Comparison of ENCODE assay signal across 28 mouse cellular contexts in the genomic region with DNA sequence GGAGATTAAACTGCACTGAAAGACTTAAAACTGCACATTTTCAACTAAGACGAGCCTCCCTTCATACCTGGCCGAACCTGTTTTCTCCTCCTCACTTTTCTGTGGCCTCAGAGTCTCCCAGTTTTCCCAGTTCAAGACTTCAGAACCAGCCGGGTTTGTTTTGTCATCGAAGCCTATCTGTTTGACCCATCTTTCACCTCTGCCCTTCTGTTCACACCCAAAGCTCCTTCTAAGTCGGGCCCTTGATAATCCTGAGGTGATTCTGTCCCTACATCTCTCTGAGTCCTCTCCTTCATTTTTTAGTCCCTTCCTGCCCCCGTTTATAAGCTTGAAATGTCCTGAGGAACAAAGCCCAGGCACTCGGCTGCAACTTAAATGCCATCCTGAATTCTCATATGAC. TPM values are rescaled to one million over a fixed set of nuclear protein-coding genes. Genes with fewer than 3 reads are reported as not detected.
DNase-seq lines count a peak whose midpoint lies in the region; ATAC-seq lines count a peak whose summit lies in the region.
"Had no signal": no experiment of that assay in that cellular context is flagged by ENCODE, and none has a peak within 500 bp of the region (broad histone marks: within the 10 kb centered on the region; RNA-seq: fewer than 3 reads in every experiment).

No protein-coding gene starts in this region.

- H3K4me2 ChIP-seq in forebrain, embryonic 11.5 days (ENCODE audit: low read depth, low read length, severe bottlenecking) = no peak overlapping the region
- no peak overlapping the region for H3K4me2 ChIP-seq in limb, embryonic 13.5 days (replicated peaks)
- H3K4me2 ChIP-seq in midbrain, embryonic 12.5 days (replicated peaks) = 0 out of 2 replicates have a peak overlapping the region, but pooled peaks have one; percentile 2
- no peak overlapping the region for H3K4me2 ChIP-seq in intestine, embryonic 15.5 days (replicated peaks)
- H3K4me2 ChIP-seq: hindbrain, embryonic 15.5 days; liver, embryonic 15.5 days; lung, embryonic 14.5 days; neural tube, embryonic 12.5 days; stomach, embryonic 15.5 days had no signal

- no peak overlapping the region for H3K4me3 ChIP-seq in forebrain, embryonic 10.5 days
- no peak overlapping the region for H3K4me3 ChIP-seq in forebrain, embryonic 11.5 days (ENCODE audit: low read depth, low read length)
- no peak overlapping the region for H3K4me3 ChIP-seq in limb, embryonic 13.5 days
- H3K4me3 ChIP-seq in limb, embryonic 10.5 days = no peak overlapping the region
- no peak overlapping the region for H3K4me3 ChIP-seq in embryonic facial prominence, embryonic 10.5 days
- no peak overlapping the region for H3K4me3 ChIP-seq in midbrain, embryonic 12.5 days
- H3K4me3 ChIP-seq in intestine, embryonic 15.5 days (replicated peaks) = no peak overlapping the region
- H3K4me3 ChIP-seq: gastrocnemius, adult 2 months; hindbrain, embryonic 15.5 days; liver, embryonic 15.5 days; myocyte; neural tube, embryonic 12.5 days; stomach, embryonic 15.5 days had no signal

- no peaks in the 10 kb centered on the region for H3K9me3 ChIP-seq in forebrain, embryonic 10.5 days
- H3K9me3 ChIP-seq in forebrain, embryonic 11.5 days (ENCODE audit: control insufficient read depth, low read length) = no peaks in the 10 kb centered on the region
- H3K9me3 ChIP-seq in limb, embryonic 13.5 days = no peaks in the 10 kb centered on the region
- H3K9me3 ChIP-seq in limb, embryonic 10.5 days (replicated peaks) = no peaks in the 10 kb centered on the region
- H3K9me3 ChIP-seq in embryonic facial prominence, embryonic 10.5 days = no peaks in the 10 kb centered on the region
- no peaks in the 10 kb centered on the region for H3K9me3 ChIP-seq in midbrain, embryonic 12.5 days
- H3K9me3 ChIP-seq in intestine, embryonic 15.5 days = no peaks in the 10 kb centered on the region
- H3K9me3 ChIP-seq: hindbrain, embryonic 15.5 days; liver, embryonic 15.5 days; neural tube, embryonic 12.5 days; stomach, embryonic 15.5 days had no signal

- 50% methylated on average over 7 of the region's 7 CpGs for WGBS in forebrain, embryonic 10.5 days
- 47% methylated on average over 7 of the region's 7 CpGs for WGBS in forebrain, embryonic 11.5 days
- WGBS in limb, embryonic 13.5 days = 31% methylated on average over 7 of the region's 7 CpGs
- 32% methylated on average over 7 of the region's 7 CpGs for WGBS in limb, embryonic 10.5 days
- 53% methylated on average over 7 of the region's 7 CpGs for WGBS in embryonic facial prominence, embryonic 10.5 days
- 37% methylated on average over 7 of the region's 7 CpGs for WGBS in midbrain, embryonic 12.5 days
- WGBS in intestine, embryonic 15.5 days = 28% methylated on average over 7 of the region's 7 CpGs

- DNase-seq in forebrain, embryonic 10.5 days (ENCODE audit: extremely low spot score, low spot score) = no peak
- DNase-seq in forebrain, embryonic 11.5 days (ENCODE audit: low spot score) = no peak
- no peak for DNase-seq in limb, embryonic 10.5 days (ENCODE audit: low spot score)
- DNase-seq in embryonic facial prominence, embryonic 10.5 days (ENCODE audit: low spot score) = no peak
- no peak for DNase-seq in left cerebral cortex, adult 11 months (ENCODE audit: low spot score)
- DNase-seq: adrenal gland, postnatal 10 days; cerebellum, adult 9-10 months; gastrocnemius, adult 2 months; gastrocnemius, postnatal 36 days; kidney, adult 2 months; kidney, postnatal 4 days; lung, embryonic 14.5 days; lung, postnatal 14 days; retina, postnatal 1 day; right cerebral cortex, postnatal 14 days had no signal

- no peak for ATAC-seq in forebrain, embryonic 11.5 days (replicated peaks; ENCODE audit: low FRiP score)
- no peak for ATAC-seq in limb, embryonic 13.5 days (ENCODE audit: low FRiP score, low read depth)
- ATAC-seq in midbrain, embryonic 12.5 days (ENCODE audit: low FRiP score, low read depth) = no peak
- ATAC-seq in intestine, embryonic 15.5 days = no peak
- ATAC-seq: forebrain, embryonic 16.5 days; Patski had no signal

- H3K27ac ChIP-seq in forebrain, embryonic 10.5 days = peak overlapping the region; percentile 21; the same call in 1 of the 2 replicates
- H3K27ac ChIP-seq in forebrain, embryonic 11.5 days (ENCODE audit: low read depth, low read length) = no peak overlapping the region
- no peak overlapping the region for H3K27ac ChIP-seq in limb, embryonic 13.5 days
- no peak overlapping the region for H3K27ac ChIP-seq in limb, embryonic 10.5 days
- peak overlapping the region; percentile 3; the same call in 1 of the 2 replicates for H3K27ac ChIP-seq in embryonic facial prominence, embryonic 10.5 days (replicated peaks)
- H3K27ac ChIP-seq in midbrain, embryonic 12.5 days (replicated peaks) = no peak overlapping the region
- no peak overlapping the region for H3K27ac ChIP-seq in intestine, embryonic 15.5 days
- H3K27ac ChIP-seq: gastrocnemius, adult 2 months; hindbrain, embryonic 15.5 days; kidney, postnatal 0 days; liver, embryonic 15.5 days; neural tube, embryonic 12.5 days; stomach, embryonic 15.5 days had no signal

- H3K27me3 ChIP-seq in forebrain, embryonic 10.5 days (ENCODE audit: poor library complexity, severe bottlenecking) = no peaks in the 10 kb centered on the region
- H3K27me3 ChIP-seq in forebrain, embryonic 11.5 days (ENCODE audit: control insufficient read depth, insufficient read depth, low read length) = no peaks in the 10 kb centered on the region
- no peaks in the 10 kb centered on the region for H3K27me3 ChIP-seq in limb, embryonic 13.5 days
- H3K27me3 ChIP-seq in limb, embryonic 10.5 days (ENCODE audit: low read depth, poor library complexity, severe bottlenecking) = no peaks in the 10 kb centered on the region
- no peaks in the 10 kb centered on the region for H3K27me3 ChIP-seq in embryonic facial prominence, embryonic 10.5 days (replicated peaks; ENCODE audit: low read depth, poor library complexity, severe bottlenecking)
- no peaks in the 10 kb centered on the region for H3K27me3 ChIP-seq in midbrain, embryonic 12.5 days
- H3K27me3 ChIP-seq in intestine, embryonic 15.5 days (replicated peaks) = no peaks in the 10 kb centered on the region
- H3K27me3 ChIP-seq: hindbrain, embryonic 15.5 days; liver, embryonic 15.5 days; neural tube, embryonic 12.5 days; Patski; stomach, embryonic 15.5 days had no signal

- no peak overlapping the region for H3K9ac ChIP-seq in forebrain, embryonic 11.5 days (ENCODE audit: low read length)
- H3K9ac ChIP-seq in limb, embryonic 13.5 days = 0 out of 2 replicates have a peak overlapping the region, but pooled peaks have one; percentile 8
- H3K9ac ChIP-seq in midbrain, embryonic 12.5 days (replicated peaks) = no peak overlapping the region
- H3K9ac ChIP-seq in intestine, embryonic 15.5 days = no peak overlapping the region
- H3K9ac ChIP-seq: hindbrain, embryonic 15.5 days; liver, embryonic 15.5 days; lung, embryonic 14.5 days; neural tube, embryonic 12.5 days; stomach, embryonic 15.5 days had no signal

- peaks cover 29% of the 10 kb centered on the region for H3K4me1 ChIP-seq in forebrain, embryonic 10.5 days
- H3K4me1 ChIP-seq in forebrain, embryonic 11.5 days (replicated peaks; ENCODE audit: control insufficient read depth, insufficient read depth, low read length) = no peaks in the 10 kb centered on the region; the same call in 1 of the 2 replicates
- peaks cover 10% of the 10 kb centered on the region; the same call in 1 of the 2 replicates for H3K4me1 ChIP-seq in limb, embryonic 13.5 days
- H3K4me1 ChIP-seq in limb, embryonic 10.5 days = no peaks in the 10 kb centered on the region; the same call in 1 of the 2 replicates
- H3K4me1 ChIP-seq in embryonic facial prominence, embryonic 10.5 days = peaks cover 21% of the 10 kb centered on the region
- peaks cover 24% of the 10 kb centered on the region for H3K4me1 ChIP-seq in midbrain, embryonic 12.5 days
- H3K4me1 ChIP-seq in intestine, embryonic 15.5 days (replicated peaks) = peaks cover 18% of the 10 kb centered on the region; the same call in 1 of the 2 replicates

- peaks cover 73% of the 10 kb centered on the region for H3K36me3 ChIP-seq in forebrain, embryonic 10.5 days (replicated peaks)
- no peaks in the 10 kb centered on the region for H3K36me3 ChIP-seq in forebrain, embryonic 11.5 days (ENCODE audit: control insufficient read depth, insufficient read depth, low read length)
- peaks cover 63% of the 10 kb centered on the region for H3K36me3 ChIP-seq in limb, embryonic 13.5 days
- H3K36me3 ChIP-seq in limb, embryonic 10.5 days = peaks cover 73% of the 10 kb centered on the region
- H3K36me3 ChIP-seq in embryonic facial prominence, embryonic 10.5 days (replicated peaks) = peaks cover 69% of the 10 kb centered on the region
- H3K36me3 ChIP-seq in midbrain, embryonic 12.5 days = peaks cover 14% of the 10 kb centered on the region; the same call in 1 of the 2 replicates
- peaks cover 14% of the 10 kb centered on the region for H3K36me3 ChIP-seq in intestine, embryonic 15.5 days

RNA-seq across cellular contexts. Expression of a gene that starts 6.3 kb away (rescaled TPM):
- 27.3 and 28.7 TPM in 2 replicates for polyA plus RNA-seq in forebrain, embryonic 10.5 days (2016; fragmentation: Nextera tagmentation; extraction: Ambion mirVana)
- polyA plus RNA-seq in forebrain, embryonic 11.5 days (2014; fragmentation: Nextera tagmentation; extraction: Ambion mirVana) = 36.3 and 36.7 TPM in 2 replicates
- polyA plus RNA-seq in limb, embryonic 13.5 days (2015; fragmentation: Nextera tagmentation; extraction: Ambion mirVana) = 29.2 and 31.6 TPM in 2 replicates
- 24.8 and 30.8 TPM in 2 replicates for polyA plus RNA-seq in limb, embryonic 10.5 days (2016; fragmentation: Nextera tagmentation; extraction: Ambion mirVana)
- polyA plus RNA-seq in embryonic facial prominence, embryonic 10.5 days (2016; fragmentation: Nextera tagmentation; extraction: Ambion mirVana) = 24.3 and 24.7 TPM in 2 replicates
- polyA plus RNA-seq in midbrain, embryonic 12.5 days (2016; fragmentation: Nextera tagmentation; extraction: Ambion mirVana) = 41.0 and 51.6 TPM in 2 replicates
- 33.3 and 37.2 TPM in 2 replicates for polyA plus RNA-seq in intestine, embryonic 15.5 days (2015; fragmentation: Nextera tagmentation; extraction: Ambion mirVana)

RNA-seq across cellular contexts. Expression of a gene that starts 33.3 kb away (rescaled TPM):
- 406 and 461 TPM in 2 replicates for polyA plus RNA-seq in forebrain, embryonic 10.5 days (2016; fragmentation: Nextera tagmentation; extraction: Ambion mirVana)
- 405 and 430 TPM in 2 replicates for polyA plus RNA-seq in forebrain, embryonic 11.5 days (2014; fragmentation: Nextera tagmentation; extraction: Ambion mirVana)
- polyA plus RNA-seq in limb, embryonic 13.5 days (2015; fragmentation: Nextera tagmentation; extraction: Ambion mirVana) = 379 and 400 TPM in 2 replicates
- polyA plus RNA-seq in limb, embryonic 10.5 days (2016; fragmentation: Nextera tagmentation; extraction: Ambion mirVana) = 322 and 347 TPM in 2 replicates
- polyA plus RNA-seq in embryonic facial prominence, embryonic 10.5 days (2016; fragmentation: Nextera tagmentation; extraction: Ambion mirVana) = 377 and 407 TPM in 2 replicates
- 379 and 421 TPM in 2 replicates for polyA plus RNA-seq in midbrain, embryonic 12.5 days (2016; fragmentation: Nextera tagmentation; extraction: Ambion mirVana)
- polyA plus RNA-seq in intestine, embryonic 15.5 days (2015; fragmentation: Nextera tagmentation; extraction: Ambion mirVana) = 290 and 358 TPM in 2 replicates

RNA-seq across cellular contexts. Expression of a gene that starts 38.6 kb away (rescaled TPM):
- polyA plus RNA-seq in forebrain, embryonic 10.5 days (2016; fragmentation: Nextera tagmentation; extraction: Ambion mirVana) = 29.3 and 30.3 TPM in 2 replicates
- 34.5 and 39.1 TPM in 2 replicates for polyA plus RNA-seq in forebrain, embryonic 11.5 days (2014; fragmentation: Nextera tagmentation; extraction: Ambion mirVana)
- 22.2 and 25.2 TPM in 2 replicates for polyA plus RNA-seq in limb, embryonic 13.5 days (2015; fragmentation: Nextera tagmentation; extraction: Ambion mirVana)
- 22.0 and 27.1 TPM in 2 replicates for polyA plus RNA-seq in limb, embryonic 10.5 days (2016; fragmentation: Nextera tagmentation; extraction: Ambion mirVana)
- 26.1 and 28.5 TPM in 2 replicates for polyA plus RNA-seq in embryonic facial prominence, embryonic 10.5 days (2016; fragmentation: Nextera tagmentation; extraction: Ambion mirVana)
- 33.9 and 36.2 TPM in 2 replicates for polyA plus RNA-seq in midbrain, embryonic 12.5 days (2016; fragmentation: Nextera tagmentation; extraction: Ambion mirVana)
- 22.8 and 23.1 TPM in 2 replicates for polyA plus RNA-seq in intestine, embryonic 15.5 days (2015; fragmentation: Nextera tagmentation; extraction: Ambion mirVana)

RNA-seq across cellular contexts. Expression of a gene that starts 38.7 kb away (rescaled TPM):
- polyA plus RNA-seq in forebrain, embryonic 10.5 days (2016; fragmentation: Nextera tagmentation; extraction: Ambion mirVana) = 2.9 and 4.1 TPM in 2 replicates
- polyA plus RNA-seq in forebrain, embryonic 11.5 days (2014; fragmentation: Nextera tagmentation; extraction: Ambion mirVana) = 4.2 and 4.8 TPM in 2 replicates
- polyA plus RNA-seq in limb, embryonic 13.5 days (2015; fragmentation: Nextera tagmentation; extraction: Ambion mirVana) = 1.9 and 2.3 TPM in 2 replicates
- 1.3 and 2.1 TPM in 2 replicates for polyA plus RNA-seq in limb, embryonic 10.5 days (2016; fragmentation: Nextera tagmentation; extraction: Ambion mirVana)
- 2.4 TPM in 2 replicates for polyA plus RNA-seq in embryonic facial prominence, embryonic 10.5 days (2016; fragmentation: Nextera tagmentation; extraction: Ambion mirVana)
- 4.8 and 5.1 TPM in 2 replicates for polyA plus RNA-seq in midbrain, embryonic 12.5 days (2016; fragmentation: Nextera tagmentation; extraction: Ambion mirVana)
- 1.4 and 1.5 TPM in 2 replicates for polyA plus RNA-seq in intestine, embryonic 15.5 days (2015; fragmentation: Nextera tagmentation; extraction: Ambion mirVana)
- polyA plus RNA-seq: liver, adult 2 months; small intestine, adult 2 months had no signal

RNA-seq across cellular contexts. Expression of a gene that starts 57.4 kb away (rescaled TPM):
- polyA plus RNA-seq in forebrain, embryonic 10.5 days (2016; fragmentation: Nextera tagmentation; extraction: Ambion mirVana) = 44.4 and 48.0 TPM in 2 replicates
- 43.1 and 45.1 TPM in 2 replicates for polyA plus RNA-seq in forebrain, embryonic 11.5 days (2014; fragmentation: Nextera tagmentation; extraction: Ambion mirVana)
- polyA plus RNA-seq in limb, embryonic 13.5 days (2015; fragmentation: Nextera tagmentation; extraction: Ambion mirVana) = 36.2 and 40.5 TPM in 2 replicates
- polyA plus RNA-seq in limb, embryonic 10.5 days (2016; fragmentation: Nextera tagmentation; extraction: Ambion mirVana) = 44.5 and 47.3 TPM in 2 replicates
- 38.0 and 41.9 TPM in 2 replicates for polyA plus RNA-seq in embryonic facial prominence, embryonic 10.5 days (2016; fragmentation: Nextera tagmentation; extraction: Ambion mirVana)
- 35.4 and 39.7 TPM in 2 replicates for polyA plus RNA-seq in midbrain, embryonic 12.5 days (2016; fragmentation: Nextera tagmentation; extraction: Ambion mirVana)
- 39.8 and 41.2 TPM in 2 replicates for polyA plus RNA-seq in intestine, embryonic 15.5 days (2015; fragmentation: Nextera tagmentation; extraction: Ambion mirVana)

Comparison
In these comparisons a context has a peak if more than half of its experiments do, and no peak if none do; other contexts are left out.
1. H3K27ac ChIP-seq: peak in forebrain, embryonic 10.5 days (single experiment) and embryonic facial prominence, embryonic 10.5 days (single experiment); none in forebrain, embryonic 11.5 days (single experiment), limb, embryonic 13.5 days (single experiment), limb, embryonic 10.5 days (single experiment), midbrain, embryonic 12.5 days (single experiment) and intestine, embryonic 15.5 days (single experiment).